Mouse (Mus musculus) urinary bladder, postnatal 25 days (tissue): Measurements from ENCODE around the gene Olfr237-ps1.
"Not testable (repeated sequence)": the region's sequence is repeated elsewhere in the genome, so short reads cannot be mapped to it uniquely, and the experiment has no call there.

Source experiments
- DNase-seq: peaks from one replicate; pipeline ENCODE4 v3.0.0; 2022; ENCODE audit warnings: low spot score

Olfr237-ps1 gene

GRCm38 (mm10) chr6:43146267-43146666 lies at the start of gene Olfr237-ps1:
Gene Olfr237-ps1 (plus strand): TSS chr6:43146567.
- not testable (repeated sequence) for DNase-seq

GRCm38 (mm10) chr6:43106069-43106468 lies 40.3 kb upstream of the Olfr237-ps1 start, which contains the start of gene Olfr441:
Gene Olfr441 (plus strand): TSS chr6:43106369.
- DNase-seq: not testable (repeated sequence)

- no peak for DNase-seq
These were observed 13.1 kb downstream of the Olfr237-ps1 start for GRCm38 (mm10) chr6:43159502-43159901.

GRCm38 (mm10) chr6:43162982-43163381 lies 16.6 kb downstream of the Olfr237-ps1 start, which contains the start of gene Olfr437:
Gene Olfr437 (plus strand): TSS chr6:43163282.
- no peak for DNase-seq

GRCm38 (mm10) chr6:43167246-43167645 lies 20.9 kb downstream of the Olfr237-ps1 start:
- DNase-seq: no peak

- DNase-seq: no peak
These were observed 25.5 kb downstream of the Olfr237-ps1 start, which contains the start of gene Olfr13 for GRCm38 (mm10) chr6:43171840-43172239. Gene Olfr13 (plus strand): TSS chr6:43172140.

GRCm38 (mm10) chr6:43178129-43178528 lies 31.8 kb downstream of the Olfr237-ps1 start:
- no peak for DNase-seq

GRCm38 (mm10) chr6:43178584-43179501 lies 32.5 kb downstream of the Olfr237-ps1 start:
- DNase-seq: no peak

GRCm38 (mm10) chr6:43190986-43191385 lies 44.6 kb downstream of the Olfr237-ps1 start:
- DNase-seq: no peak

GRCm38 (mm10) chr6:43196781-43197180 lies 50.4 kb downstream of the Olfr237-ps1 start, which contains the start of gene Olfr435:
Gene Olfr435 (plus strand): TSS chr6:43197146.
- DNase-seq: no peak

GRCm38 (mm10) chr6:43198094-43198493 lies 51.7 kb downstream of the Olfr237-ps1 start:
- DNase-seq: no peak

GRCm38 (mm10) chr6:43202786-43203185 lies 56.4 kb downstream of the Olfr237-ps1 start:
- no peak for DNase-seq

GRCm38 (mm10) chr6:43205355-43205754 lies 59.0 kb downstream of the Olfr237-ps1 start:
- DNase-seq: no peak
